Mouse (Mus musculus) heart, postnatal 25 days (tissue): Measurements from ENCODE around the gene Galntl5. TPM values are rescaled to one million over a fixed set of nuclear protein-coding genes. Genes with fewer than 3 reads are reported as not detected.

ENCODE experiments used
- microRNA-seq: library from miRNA; unstranded; fragments of <30 nt; microRNA quantifications from one replicate; pipeline ENCODE4 v1.2.0, GENCODE M21; 2022
- total RNA-seq, 2 experiments: library from RNA; stranded (reverse); gene quantifications; 2 replicates each; pipeline ENCODE4 v1.2.3; 2021

Gene Galntl5
- total RNA-seq, 2 experiments from 2014 or later = not detected

Small RNA genes lying within 50 kb of the gene (microRNA-seq; reads per million reads assigned to microRNA genes)
- not detected for gene Gm26051

Other genes with a start within 250 kb of the Galntl5 start
- gene Prkag2, start 80.8 kb upstream of the Galntl5 start, total RNA-seq = 10 to 100 TPM; 29.7 to 36.6 TPM
- 10 to 100 TPM; 22.1 to 22.4 TPM for gene Galnt11, start 40.4 kb downstream of the Galntl5 start, total RNA-seq
- not detected for gene E130116L18Rik, start 41.7 kb downstream of the Galntl5 start, total RNA-seq